Mouse (Mus musculus) intestine, embryonic 14.5 days (tissue): ENCODE results near the gene Alox12b. TPM values are rescaled to one million over a fixed set of nuclear protein-coding genes. Genes with fewer than 3 reads are reported as not detected.

Experiments
- polyA plus RNA-seq: library from polyadenylated mRNA; unstranded; fragments of >200 nt; fragmentation: Nextera tagmentation; extraction: Ambion mirVana; gene quantifications from 2 replicates; pipeline ENCODE4 v1.2.1, GENCODE M21; 2014

Alox12b gene
- polyA plus RNA-seq, 1 experiment from 2014 or later = 0.28 TPM

Other genes with a start within 250 kb of the Alox12b start
- gene Odf4, start 229.9 kb upstream of the Alox12b start, polyA plus RNA-seq = 0.22 TPM in 1 of 2 replicates, not detected in the other
- gene Arhgef15, start 199.5 kb upstream of the Alox12b start, polyA plus RNA-seq = 9.6 and 9.9 TPM in 2 replicates
- gene Slc25a35, start 188.9 kb upstream of the Alox12b start, polyA plus RNA-seq = 3.0 and 3.2 TPM in 2 replicates
- gene Rangrf, start 181.8 kb upstream of the Alox12b start, polyA plus RNA-seq = 67.3 and 72.7 TPM in 2 replicates
- 32.9 and 38.7 TPM in 2 replicates for gene Pfas, start 148.5 kb upstream of the Alox12b start, polyA plus RNA-seq
- 46.6 and 53.1 TPM in 2 replicates for gene Ctc1, start 141.1 kb upstream of the Alox12b start, polyA plus RNA-seq
- 150 and 170 TPM in 2 replicates for gene Aurkb, start 111.3 kb upstream of the Alox12b start, polyA plus RNA-seq
- 8.8 TPM in 2 replicates for gene Borcs6, start 97.3 kb upstream of the Alox12b start, polyA plus RNA-seq
- 50.1 and 58.9 TPM in 2 replicates for gene Tmem107, start 86.2 kb upstream of the Alox12b start, polyA plus RNA-seq
- gene Vamp2, start 68.5 kb upstream of the Alox12b start, polyA plus RNA-seq = 76.7 TPM in 2 replicates
- 10.5 and 13.4 TPM in 2 replicates for gene Per1, start 61.8 kb upstream of the Alox12b start, polyA plus RNA-seq
- gene Hes7, start 36.6 kb upstream of the Alox12b start, polyA plus RNA-seq = 0.28 and 0.32 TPM in 2 replicates
- gene 9130213A22Rik, start 34.4 kb upstream of the Alox12b start, polyA plus RNA-seq = 0.19 and 0.30 TPM in 2 replicates
- gene Aloxe3, start 31.1 kb upstream of the Alox12b start, polyA plus RNA-seq = 0.18 and 0.71 TPM in 2 replicates
- 0.13 and 0.15 TPM in 2 replicates for gene Alox8, start 40.9 kb downstream of the Alox12b start, polyA plus RNA-seq
- 0.01 TPM in 1 of 2 replicates, not detected in the other for gene Gucy2e, start 80.0 kb downstream of the Alox12b start, polyA plus RNA-seq
- 15.5 and 17.4 TPM in 2 replicates for gene Cntrob, start 166.8 kb downstream of the Alox12b start, polyA plus RNA-seq
- 155 and 160 TPM in 2 replicates for gene Trappc1, start 167.0 kb downstream of the Alox12b start, polyA plus RNA-seq
- gene Kcnab3, start 169.3 kb downstream of the Alox12b start, polyA plus RNA-seq = 2.8 and 3.2 TPM in 2 replicates
- gene Rnf227, start 183.5 kb downstream of the Alox12b start, polyA plus RNA-seq = 13.2 and 14.3 TPM in 2 replicates
- gene Chd3, start 212.4 kb downstream of the Alox12b start, polyA plus RNA-seq = 52.4 and 62.3 TPM in 2 replicates
- 184 and 197 TPM in 2 replicates for gene Naa38, start 238.5 kb downstream of the Alox12b start, polyA plus RNA-seq
- 23.3 and 23.8 TPM in 2 replicates for gene Cyb5d1, start 238.6 kb downstream of the Alox12b start, polyA plus RNA-seq
- 34.8 and 38.4 TPM in 2 replicates for gene Tmem88, start 241.2 kb downstream of the Alox12b start, polyA plus RNA-seq